In the genomic region with DNA sequence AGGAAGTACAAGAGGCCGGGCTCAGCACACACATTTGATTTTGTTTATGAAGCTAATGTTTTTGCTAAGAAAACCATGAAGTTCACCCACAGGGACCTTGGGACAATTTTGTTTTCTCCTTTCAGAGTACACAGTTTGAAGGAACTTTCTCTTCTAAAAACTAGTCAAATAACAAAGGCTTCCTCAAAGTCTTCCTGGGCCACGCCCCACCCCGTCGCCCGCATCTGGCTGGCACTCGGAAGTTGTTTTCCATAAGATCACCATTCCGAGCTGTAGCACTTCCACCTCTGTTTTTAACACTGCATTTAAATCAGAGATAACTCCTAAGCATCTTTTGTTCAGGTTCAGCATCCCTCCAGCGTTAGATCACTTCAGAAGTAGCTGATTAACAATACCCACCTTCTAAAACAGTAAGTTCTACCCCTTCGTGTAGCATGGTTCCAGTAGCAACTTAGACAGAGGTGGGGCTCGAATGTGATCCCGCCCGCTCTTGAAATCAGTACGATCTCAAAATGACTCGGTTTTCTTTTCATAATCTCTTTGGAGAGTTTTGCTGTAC, we compare ENCODE assay signal across 10 mouse cellular contexts. TPM values are rescaled to one million over a fixed set of nuclear protein-coding genes. Genes with fewer than 3 reads are reported as not detected.
DNase-seq lines count a peak whose midpoint lies in the region; ATAC-seq and TF ChIP-seq lines count a peak whose summit lies in the region.
"Had no signal": no experiment of that assay in that cellular context is flagged by ENCODE, and none has a peak within 500 bp of the region (broad histone marks: within the 10 kb centered on the region; RNA-seq: fewer than 3 reads in every experiment).

No protein-coding gene starts in this region.

- no peaks in the 10 kb centered on the region for H3K9me3 ChIP-seq in lung, embryonic 16.5 days (ENCODE audit: control insufficient read depth, low read length)
- no peaks in the 10 kb centered on the region for H3K9me3 ChIP-seq in hindbrain, postnatal 0 days (ENCODE audit: low read length)

- H3K4me3 ChIP-seq in lung, embryonic 16.5 days (ENCODE audit: low read length) = peak overlapping the region; percentile 27
- H3K4me3 ChIP-seq in hindbrain, postnatal 0 days (ENCODE audit: low read length) = no peak overlapping the region
- peak overlapping the region; percentile 25; the same call in 1 of the 2 replicates for H3K4me3 ChIP-seq in small intestine, adult 2 months (ENCODE audit: low read depth, low read length)

- peak overlapping the region; percentile 52 for H3K9ac ChIP-seq in lung, embryonic 16.5 days (ENCODE audit: low read length)
- H3K9ac ChIP-seq in hindbrain, postnatal 0 days (replicated peaks; ENCODE audit: low read length) = no peak overlapping the region

- WGBS in lung, embryonic 16.5 days = 5% methylated on average over 14 of the region's 14 CpGs
- 18% methylated on average over 14 of the region's 14 CpGs for WGBS in hindbrain, postnatal 0 days
- 6% methylated on average over 14 of the region's 14 CpGs for WGBS in small intestine, adult 2 months

- no peak for TF ChIP-seq POLR2A in small intestine, adult 2 months (IDR thresholded peaks at IDR 0.05; ENCODE audit: low read depth, low read length)

- H3K27me3 ChIP-seq in lung, embryonic 16.5 days (ENCODE audit: control insufficient read depth, insufficient read depth, low read depth, low read length) = no peaks in the 10 kb centered on the region
- H3K27me3 ChIP-seq in hindbrain, postnatal 0 days (ENCODE audit: insufficient read depth, low read length) = no peaks in the 10 kb centered on the region
- H3K27me3 ChIP-seq in small intestine, adult 2 months (ENCODE audit: control insufficient read depth, insufficient read depth, low read length) = no peaks in the 10 kb centered on the region

- H3K4me1 ChIP-seq in lung, embryonic 16.5 days (replicated peaks; ENCODE audit: control insufficient read depth, insufficient read depth, low read length) = peaks cover 16% of the 10 kb centered on the region
- no peaks in the 10 kb centered on the region for H3K4me1 ChIP-seq in hindbrain, postnatal 0 days (ENCODE audit: insufficient read depth, low read length)
- H3K4me1 ChIP-seq in small intestine, adult 2 months (ENCODE audit: control insufficient read depth, insufficient read depth, insufficient read length, low read length) = peaks cover 37% of the 10 kb centered on the region

- H3K27ac ChIP-seq in lung, embryonic 16.5 days (ENCODE audit: low read length) = no peak overlapping the region
- H3K27ac ChIP-seq in hindbrain, postnatal 0 days = no peak overlapping the region
- H3K27ac ChIP-seq in small intestine, adult 2 months (ENCODE audit: insufficient read depth, low read depth, low read length) = peak overlapping the region; percentile 84

- no peak for ATAC-seq in lung, embryonic 16.5 days (ENCODE audit: low read depth)
- ATAC-seq in hindbrain, postnatal 0 days = no peak

- H3K36me3 ChIP-seq in lung, embryonic 16.5 days (ENCODE audit: control insufficient read depth, insufficient read depth, low read length) = no peaks in the 10 kb centered on the region
- no peaks in the 10 kb centered on the region for H3K36me3 ChIP-seq in hindbrain, postnatal 0 days (ENCODE audit: insufficient read depth, low read length)
- no peaks in the 10 kb centered on the region for H3K36me3 ChIP-seq in small intestine, adult 2 months (ENCODE audit: control insufficient read depth, insufficient read depth, low read length)

- DNase-seq in embryo, embryonic 10.5 days (ENCODE audit: low spot score) = peak; percentile 36
- no peak for DNase-seq in embryo, embryonic 9.5 days (ENCODE audit: extremely low spot score)
- no peak for DNase-seq in lung, postnatal 10 days
- no peak for DNase-seq in hindbrain, postnatal 0 days (ENCODE audit: low spot score)
- DNase-seq in gastrocnemius, postnatal 10 days = no peak
- DNase-seq in cerebellum, adult 18-20 months = no peak
- DNase-seq: adrenal gland, postnatal 25 days; layer of hippocampus, postnatal 36 days had no signal

- H3K4me2 ChIP-seq in lung, embryonic 16.5 days (ENCODE audit: low read depth, low read length) = peak overlapping the region; percentile 58
- peak overlapping the region; percentile 40; the same call in 1 of the 2 replicates for H3K4me2 ChIP-seq in hindbrain, postnatal 0 days (ENCODE audit: low read depth, low read length)

- TF ChIP-seq CTCF in hindbrain, postnatal 0 days (IDR thresholded peaks at IDR 0.05; ENCODE audit: low read depth) = no peak
- TF ChIP-seq CTCF in small intestine, adult 2 months (IDR thresholded peaks at IDR 0.05; ENCODE audit: extremely low read depth, insufficient read length, insufficient replicate concordance, low read depth, low read length) = no peak

RNA-seq across cellular contexts. Expression of gene Axin2, which starts 9.7 kb away (rescaled TPM):
- 7.8 and 8.5 TPM in 2 replicates for polyA plus RNA-seq in lung, embryonic 16.5 days (2015; fragmentation: Nextera tagmentation; extraction: Ambion mirVana)
- 31.8 and 38.0 TPM in 2 replicates for total RNA-seq in hindbrain, postnatal 0 days (2014; rRNA removed)
- 5.9 and 6.0 TPM in 2 replicates for polyA plus RNA-seq in hindbrain, postnatal 0 days (2015; fragmentation: Nextera tagmentation; extraction: Ambion mirVana)
- polyA plus RNA-seq in small intestine, adult 2 months (2012; rRNA removed) = 12.0 and 48.5 TPM in 2 replicates
- 10 to 100 TPM; 10.8 to 18.6 TPM for total RNA-seq in gastrocnemius, postnatal 10 days (2021)
